Mouse (Mus musculus) stomach, postnatal 0 days (tissue): ENCODE measurements around the gene Ube2o. TPM values are rescaled to one million over a fixed set of nuclear protein-coding genes. Genes with fewer than 3 reads are reported as not detected.
A peak's percentile ranks its signal among the peaks of the same experiment; 100 is the strongest.

ENCODE experiments used
- ATAC-seq: fragments of 200-750 bp; cut with Nextera tagmentation; 2 replicates; pipeline ENCODE4 v1.8.0; 2017; ENCODE audit not compliant: low FRiP score, low TSS enrichment
- DNase-seq: peaks from one replicate; pipeline ENCODE4 v3.0.0-alpha.2; 2016; ENCODE audit warnings: low spot score
- H3K27ac ChIP-seq: fragments of 300-500 bp; sonication (generic); replicated peaks from 2 replicates; pipeline ENCODE4 v1.5.1; 2014; ENCODE audit warnings: mild to moderate bottlenecking, control low read depth
- H3K27me3 ChIP-seq: fragments of 300-500 bp; sonication (generic); 2 replicates; pipeline ENCODE4 v1.6.1; 2014; ENCODE audit warnings: low read length; ENCODE audit not compliant: control insufficient read depth, insufficient read depth
- H3K36me3 ChIP-seq: fragments of 300-500 bp; sonication (generic); 2 replicates; pipeline ENCODE4 v1.6.1; 2014; ENCODE audit warnings: low read length, mixed read lengths; ENCODE audit not compliant: control insufficient read depth, insufficient read depth
- H3K4me1 ChIP-seq: fragments of 300-500 bp; sonication (generic); replicated peaks from 2 replicates; pipeline ENCODE4 v1.6.1; 2014; ENCODE audit warnings: antibody characterized with exemption; ENCODE audit not compliant: control insufficient read depth, insufficient read depth
- H3K4me2 ChIP-seq: fragments of 300-500 bp; sonication (generic); replicated peaks from 2 replicates; pipeline ENCODE4 v1.6.1; 2014; ENCODE audit warnings: low read depth, mild to moderate bottlenecking, control low read depth, moderate library complexity
- H3K4me3 ChIP-seq: fragments of 300-500 bp; sonication (generic); 2 replicates; pipeline ENCODE4 v1.5.1; 2014; ENCODE audit warnings: low read depth, low read length, control low read depth
- H3K9ac ChIP-seq: fragments of 300-500 bp; sonication (generic); 2 replicates; pipeline ENCODE4 v1.6.1; 2014; ENCODE audit warnings: mild to moderate bottlenecking, low read length, control low read depth, mixed read lengths
- H3K9me3 ChIP-seq: fragments of 300-500 bp; sonication (generic); 2 replicates; pipeline ENCODE4 v1.6.1; 2016; ENCODE audit warnings: low read length; ENCODE audit not compliant: control insufficient read depth
- CTCF ChIP-seq: IDR thresholded peaks from 2 replicates; pipeline ENCODE4 v1.5.1; 2016; ENCODE audit warnings: antibody characterized with exemption, low read depth, mild to moderate bottlenecking, moderate library complexity
- EP300 ChIP-seq: optimal IDR thresholded peaks from 2 replicates; pipeline ENCODE3; 2016; ENCODE audit warnings: antibody characterized with exemption
- WGBS: fragments of 180-500 bp; shearing (Covaris S2); extraction: QIAGEN DNeasy Blood & Tissue Kit; methylation state at CpG from one replicate; pipeline ENCODE4 v1.1.7; 2014; 5-methylcytosine and 5-hydroxymethylcytosine counted together
- polyA plus RNA-seq: library from polyadenylated mRNA; unstranded; fragments of >200 nt; fragmentation: Nextera tagmentation; extraction: Ambion mirVana; gene quantifications from 2 replicates; pipeline ENCODE4 v1.2.1, GENCODE M21; 2015

Gene Ube2o
- polyA plus RNA-seq, 1 experiment from 2014 or later, result 4.7 TPM

GRCm38 (mm10) chr11:116549273-116550038 lies 31.8 kb downstream of the Ube2o start:
- TF ChIP-seq EP300 (no peak), CTCF (no peak)
- Histone ChIP-seq H3K9ac (no peak overlapping the region), H3K4me3 (no peak overlapping the region), H3K4me1 (0 out of 2 replicates have a peak, but pooled peaks cover 4% of the 10 kb centered on the region), H3K9me3 (no peaks in the 10 kb centered on the region), H3K36me3 (peaks cover 12% of the 10 kb centered on the region; the same call in 1 of the 2 replicates), H3K4me2 (no peak overlapping the region), H3K27ac (peak overlapping the region; percentile 31; the same call in 1 of the 2 replicates), H3K27me3 (no peaks in the 10 kb centered on the region)
- 86% methylated on average over 11 of the region's 11 CpGs for WGBS
- no peak for DNase-seq
- ATAC-seq, result no peak

GRCm38 (mm10) chr11:116548780-116549179 lies 32.5 kb downstream of the Ube2o start:
- Histone ChIP-seq H3K9ac (no peak overlapping the region), H3K4me2 (no peak overlapping the region), H3K9me3 (no peaks in the 10 kb centered on the region), H3K4me1 (0 out of 2 replicates have a peak, but pooled peaks cover 4% of the 10 kb centered on the region), H3K4me3 (no peak overlapping the region), H3K27ac (no peak overlapping the region), H3K36me3 (peaks cover 15% of the 10 kb centered on the region), H3K27me3 (no peaks in the 10 kb centered on the region)
- no peak for ATAC-seq
- WGBS, result 94% methylated on average over 9 of the region's 9 CpGs
- DNase-seq, result no peak
- TF ChIP-seq CTCF, result no peak
- TF ChIP-seq EP300, result no peak

- no peak for TF ChIP-seq EP300
- no peak for TF ChIP-seq CTCF
- Histone ChIP-seq H3K4me2 (no peak overlapping the region), H3K36me3 (peaks cover 21% of the 10 kb centered on the region), H3K9ac (no peak overlapping the region), H3K27me3 (no peaks in the 10 kb centered on the region), H3K4me3 (no peak overlapping the region), H3K4me1 (0 out of 2 replicates have a peak, but pooled peaks cover 4% of the 10 kb centered on the region), H3K9me3 (no peaks in the 10 kb centered on the region), H3K27ac (no peak overlapping the region)
- 77% methylated on average over 17 of the region's 17 CpGs for WGBS
- no peak for ATAC-seq
- DNase-seq, result no peak
These were observed 33.8 kb downstream of the Ube2o start for GRCm38 (mm10) chr11:116547296-116548060.

- Histone ChIP-seq H3K27me3 (no peaks in the 10 kb centered on the region), H3K36me3 (peaks cover 42% of the 10 kb centered on the region), H3K4me3 (no peak overlapping the region), H3K4me2 (no peak overlapping the region), H3K9ac (no peak overlapping the region), H3K9me3 (no peaks in the 10 kb centered on the region), H3K27ac (no peak overlapping the region), H3K4me1 (no peaks in the 10 kb centered on the region)
- no peak; the same call in 1 of the 2 replicates for ATAC-seq
- DNase-seq, result peak; percentile 57
- TF ChIP-seq CTCF, result peak; percentile 86
- TF ChIP-seq EP300, result no peak
- 82% methylated on average over 4 of the region's 4 CpGs for WGBS
These were observed 38.1 kb downstream of the Ube2o start for GRCm38 (mm10) chr11:116543110-116543509.

- Histone ChIP-seq H3K4me1 (no peaks in the 10 kb centered on the region), H3K27ac (no peak overlapping the region), H3K9ac (no peak overlapping the region), H3K9me3 (no peaks in the 10 kb centered on the region), H3K4me3 (no peak overlapping the region), H3K36me3 (peaks cover 42% of the 10 kb centered on the region), H3K27me3 (no peaks in the 10 kb centered on the region), H3K4me2 (no peak overlapping the region)
- DNase-seq (no peak), ATAC-seq (peak; percentile 68)
- 86% methylated on average over 11 of the region's 11 CpGs for WGBS
- TF ChIP-seq CTCF (no peak), EP300 (no peak)
These were observed 40.1 kb downstream of the Ube2o start for GRCm38 (mm10) chr11:116541183-116541582.

DNA sequence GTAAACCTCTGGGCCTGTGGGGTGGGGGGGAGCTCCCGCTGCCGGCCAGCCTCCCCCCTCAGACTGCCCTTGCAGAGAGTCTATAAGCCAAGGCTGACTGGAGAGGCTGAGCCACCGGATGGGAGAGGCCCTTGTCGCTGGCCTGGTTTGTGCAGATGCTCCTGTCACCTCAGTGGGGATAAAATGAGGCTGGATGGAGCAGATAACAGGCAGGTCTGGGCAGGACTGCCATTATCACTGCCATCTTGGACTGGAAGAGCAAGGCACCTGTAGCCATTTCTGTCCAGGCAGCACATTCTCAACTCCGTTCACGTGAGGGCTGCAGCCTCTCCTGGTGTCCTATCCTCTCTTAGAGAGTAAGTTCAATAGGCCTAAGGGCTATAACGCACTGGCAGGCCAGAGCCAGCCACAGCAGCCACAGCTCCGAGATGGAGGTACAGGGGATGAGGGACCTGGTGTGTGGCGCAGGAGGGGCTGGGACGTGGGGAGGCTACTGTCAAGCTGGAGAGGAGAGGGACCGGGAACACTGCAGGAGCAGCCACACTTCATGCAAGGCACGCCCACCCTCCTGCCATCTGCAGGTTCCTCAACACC lies 43.0 kb downstream of the Ube2o start:
- no peak for ATAC-seq
- Histone ChIP-seq H3K36me3 (peaks cover 27% of the 10 kb centered on the region), H3K27me3 (no peaks in the 10 kb centered on the region), H3K4me2 (no peak overlapping the region), H3K4me3 (no peak overlapping the region), H3K9ac (no peak overlapping the region), H3K9me3 (no peaks in the 10 kb centered on the region), H3K27ac (no peak overlapping the region), H3K4me1 (0 out of 2 replicates have a peak, but pooled peaks cover 2% of the 10 kb centered on the region)
- TF ChIP-seq CTCF, result no peak
- no peak for TF ChIP-seq EP300
- no peak for DNase-seq
- WGBS, result 86% methylated on average over 12 of the region's 12 CpGs
